Mouse (Mus musculus) heart, postnatal 25 days (tissue): ENCODE measurements around the gene Zmat5. TPM values are rescaled to one million over a fixed set of nuclear protein-coding genes. Genes with fewer than 3 reads are reported as not detected.

ENCODE experiments used
- DNase-seq: peaks from one replicate; pipeline ENCODE4 v3.0.0; 2022; ENCODE audit warnings: low spot score
- intact Hi-C: fragments of 180-260 bp; cut with DNase I; formaldehyde crosslinking; loops from one replicate; pipeline ENCODE4 v1.15.1; 2025
- total RNA-seq, 2 experiments: library from RNA; stranded (reverse); gene quantifications; 2 replicates each; pipeline ENCODE4 v1.2.3; 2021

The Zmat5 gene
- total RNA-seq, 2 experiments from 2014 or later, result 25.7 to 26.3 TPM

GRCm38 (mm10) chr11:4730096-4730495 is 25.6 kb downstream of the Zmat5 start:
- intact Hi-C loops, result no loop called here
- DNase-seq, result no peak

DNA sequence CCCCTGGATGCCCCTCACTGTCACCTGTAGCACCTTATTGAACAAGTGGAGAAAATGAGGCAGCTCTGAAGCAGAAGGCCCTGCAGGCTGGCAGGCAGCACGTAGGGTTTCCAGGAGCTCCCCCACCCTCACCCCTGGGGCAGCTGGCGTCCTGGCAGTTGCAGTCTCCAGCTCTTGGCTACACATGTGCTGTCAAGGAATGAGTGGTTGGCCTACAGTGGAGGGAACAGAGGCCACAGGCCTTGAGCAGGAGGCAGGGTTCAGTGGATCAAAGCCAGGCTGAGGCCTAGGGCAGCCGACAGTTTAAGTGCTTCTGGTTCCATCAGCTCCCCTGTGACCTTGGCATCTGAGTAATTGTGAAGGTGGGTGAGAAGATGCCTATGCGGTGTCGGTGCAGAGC is 26.4 kb downstream of the Zmat5 start:
- no peak for DNase-seq
- intact Hi-C loops, result no loop called here

- intact Hi-C loops, result no loop called here
- DNase-seq, result no peak
These were observed 27.3 kb downstream of the Zmat5 start for GRCm38 (mm10) chr11:4731781-4732180.

- DNase-seq, result no peak
- intact Hi-C loops, result no loop called here
These were observed 29.7 kb downstream of the Zmat5 start for GRCm38 (mm10) chr11:4734179-4734578.

DNA sequence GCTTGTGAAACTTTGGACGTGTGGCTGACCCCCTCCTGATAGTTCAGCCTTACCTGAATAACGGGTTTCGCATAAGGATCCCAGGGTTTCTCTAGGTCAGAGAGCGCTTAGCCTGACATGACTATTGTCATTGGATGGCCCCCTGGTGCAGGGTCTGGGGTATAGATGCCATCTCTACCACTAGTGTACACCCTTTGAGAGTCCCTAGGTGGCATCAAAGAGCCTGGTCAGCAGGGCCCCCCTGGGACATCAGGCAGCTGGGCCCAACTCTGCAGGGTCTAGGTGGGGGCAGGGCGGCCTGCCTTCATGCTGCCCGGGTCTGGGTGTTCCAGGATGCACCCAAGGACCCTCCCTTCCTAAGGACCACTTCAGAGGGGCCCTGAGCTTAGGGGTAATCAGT is 31.9 kb downstream of the Zmat5 start:
- intact Hi-C loops, result no loop called here
- no peak for DNase-seq

DNA sequence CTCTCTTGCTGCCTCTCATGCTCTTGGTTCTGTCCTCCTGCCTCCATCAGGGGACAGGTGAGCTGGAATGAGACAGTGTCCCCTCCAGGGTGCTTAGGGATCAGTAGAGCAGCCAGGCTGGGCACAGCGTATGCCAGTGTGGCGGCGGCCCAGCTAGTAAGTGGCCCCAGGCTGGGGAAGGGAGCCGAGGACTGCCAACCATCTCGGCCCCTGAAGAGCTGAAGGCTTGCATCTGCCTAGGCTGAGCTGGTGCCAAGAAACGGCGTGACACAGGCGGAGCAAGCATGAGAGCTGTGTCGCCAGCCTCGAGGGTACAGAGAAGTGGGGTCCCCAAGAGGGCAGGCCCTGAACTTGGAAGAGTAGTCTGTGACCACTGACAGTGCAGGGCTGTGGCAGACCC is 33.2 kb downstream of the Zmat5 start:
- DNase-seq, result no peak
- intact Hi-C loops, result no loop called here

DNA sequence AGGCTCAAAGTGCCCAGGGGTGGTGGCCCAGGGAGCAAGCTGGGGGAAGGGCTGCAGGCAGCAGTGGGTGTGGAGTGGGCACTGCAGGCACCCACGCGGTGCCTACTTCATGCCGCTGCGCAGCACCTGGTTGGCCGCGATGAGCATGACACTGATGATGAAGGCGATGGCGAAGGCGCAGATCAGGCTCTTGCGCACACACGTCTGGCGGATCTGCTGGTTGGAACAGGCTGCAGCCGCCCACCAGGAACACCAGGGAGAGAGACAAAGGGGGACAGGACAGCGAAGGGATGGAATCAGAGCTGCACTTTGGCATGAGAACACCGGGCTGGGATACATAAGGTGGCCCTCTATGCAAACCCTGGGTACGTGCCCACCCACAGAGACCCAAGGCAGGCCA is 34.2 kb downstream of the Zmat5 start:
- no peak for DNase-seq
- intact Hi-C loops, result no loop called here

GRCm38 (mm10) chr11:4740785-4741184 is 36.3 kb downstream of the Zmat5 start:
- intact Hi-C loops, result no loop called here
- no peak for DNase-seq

GRCm38 (mm10) chr11:4744691-4745090 is 40.2 kb downstream of the Zmat5 start:
- no peak for DNase-seq
- intact Hi-C loops, result no loop called here

GRCm38 (mm10) chr11:4745969-4746368 is 41.5 kb downstream of the Zmat5 start:
- DNase-seq, result no peak
- intact Hi-C loops, result no loop called here

DNA sequence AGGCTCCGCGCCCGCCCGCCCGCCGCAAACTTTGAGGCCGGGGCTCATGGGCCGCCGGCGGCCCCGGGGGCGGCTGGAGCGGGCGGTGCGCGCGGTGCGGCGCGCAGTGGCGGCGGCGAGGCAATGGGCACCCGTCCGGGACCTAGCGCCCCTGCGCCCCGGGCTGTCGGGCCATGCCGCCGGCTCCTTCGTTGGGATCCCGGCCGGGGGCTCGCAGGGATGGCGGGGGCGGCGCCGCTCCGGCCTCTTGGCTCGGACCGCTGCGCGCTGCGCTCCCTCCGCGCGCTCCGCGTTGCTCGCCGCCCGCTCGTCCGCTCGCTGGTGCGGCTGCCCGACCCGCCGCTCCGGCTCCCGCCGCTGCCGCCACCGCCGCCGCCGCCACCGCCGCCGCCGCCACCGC is 42.3 kb downstream of the Zmat5 start, which contains the start of gene Cabp7:
Gene Cabp7, minus strand, starts transcription at position 46 of the 400 bp plus-strand sequence.
- DNase-seq, result no peak

GRCm38 (mm10) chr11:4747285-4747684 is 42.8 kb downstream of the Zmat5 start:
- intact Hi-C loops, result no loop called here
- DNase-seq, result no peak

More for the DNA sequence above, 42.3 kb downstream of the Zmat5 start, which contains the start of gene Cabp7:
- intact Hi-C loops, result no loop called here

- intact Hi-C loops, result no loop called here
- no peak for DNase-seq
These were observed 45.8 kb downstream of the Zmat5 start for GRCm38 (mm10) chr11:4750263-4750662.

DNA sequence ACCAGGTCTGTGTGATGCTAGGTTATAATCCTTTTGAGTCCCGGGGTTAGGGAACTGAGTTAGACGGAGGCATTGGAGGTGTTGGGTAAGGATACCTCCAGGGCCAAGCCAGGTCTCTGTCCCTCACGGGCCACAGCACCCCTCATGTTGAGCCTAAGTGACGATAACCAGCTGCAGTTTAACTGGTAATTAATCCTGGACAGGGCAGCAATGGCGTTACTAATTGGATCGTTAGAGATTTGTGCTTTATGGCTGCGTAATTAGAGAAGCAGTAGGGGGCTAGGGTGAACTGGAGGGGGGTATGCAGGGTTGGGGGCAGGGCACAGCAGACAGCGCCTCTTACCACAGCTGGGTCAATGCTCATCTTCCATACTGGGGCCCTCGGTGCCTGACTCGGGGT is 48.4 kb downstream of the Zmat5 start:
- intact Hi-C loops, result no loop called here
- DNase-seq, result no peak

DNA sequence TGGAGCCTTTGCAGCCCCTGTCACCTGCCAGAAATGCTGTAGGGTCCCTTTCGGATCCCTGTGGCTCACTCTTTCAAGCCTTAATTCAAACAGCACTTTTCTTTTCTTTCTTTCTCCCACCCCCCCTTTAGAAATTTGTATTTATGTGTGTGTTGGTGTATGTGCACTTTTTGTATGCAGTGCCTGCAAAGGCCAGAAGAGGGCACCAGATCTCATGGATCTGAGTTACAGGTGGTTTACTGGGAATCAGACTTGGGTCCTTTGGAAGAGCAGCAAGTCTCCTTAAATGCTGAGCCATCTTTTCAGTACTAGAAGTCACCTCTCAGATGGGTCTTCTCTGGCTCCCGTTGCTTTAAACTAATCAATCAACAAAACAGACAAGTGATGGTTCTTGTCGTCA is 49.6 kb downstream of the Zmat5 start:
- no peak for DNase-seq
- intact Hi-C loops, result no loop called here

- intact Hi-C loops, result no loop called here
- no peak for DNase-seq
These were observed 50.4 kb downstream of the Zmat5 start for GRCm38 (mm10) chr11:4754867-4755266.

DNA sequence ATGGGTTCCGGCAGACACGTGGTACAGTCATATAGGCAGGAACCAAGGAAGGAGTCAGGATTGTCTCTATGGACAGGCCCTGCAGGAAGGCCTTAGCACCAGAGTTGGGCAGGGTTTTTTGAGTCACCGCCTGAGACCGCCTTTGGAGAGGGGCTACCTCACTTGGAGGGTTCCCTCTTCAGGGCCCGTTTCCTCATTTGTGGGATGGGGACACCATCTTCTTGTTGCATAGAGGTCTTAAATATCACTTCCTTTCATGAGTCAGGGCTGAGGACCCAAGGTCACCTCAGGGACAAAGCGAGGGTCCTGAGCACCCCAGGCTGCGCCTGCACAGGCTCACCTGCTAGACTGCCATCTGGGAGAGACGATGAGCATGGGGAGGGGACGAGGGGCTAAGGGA is 52.0 kb downstream of the Zmat5 start:
- intact Hi-C loops, result no loop called here
- DNase-seq, result no peak

- intact Hi-C loops, result no loop called here
- no peak for DNase-seq
These were observed 52.7 kb downstream of the Zmat5 start for GRCm38 (mm10) chr11:4756984-4757788.

GRCm38 (mm10) chr11:4757789-4758158 is 53.3 kb downstream of the Zmat5 start:
- intact Hi-C loops, result no loop called here
- DNase-seq, result no peak

GRCm38 (mm10) chr11:4760438-4760837 is 56.0 kb downstream of the Zmat5 start:
- intact Hi-C loops, result no loop called here
- DNase-seq, result no peak

- intact Hi-C loops, result no loop called here
- no peak for DNase-seq
These were observed 57.5 kb downstream of the Zmat5 start for GRCm38 (mm10) chr11:4761991-4762390.

DNA sequence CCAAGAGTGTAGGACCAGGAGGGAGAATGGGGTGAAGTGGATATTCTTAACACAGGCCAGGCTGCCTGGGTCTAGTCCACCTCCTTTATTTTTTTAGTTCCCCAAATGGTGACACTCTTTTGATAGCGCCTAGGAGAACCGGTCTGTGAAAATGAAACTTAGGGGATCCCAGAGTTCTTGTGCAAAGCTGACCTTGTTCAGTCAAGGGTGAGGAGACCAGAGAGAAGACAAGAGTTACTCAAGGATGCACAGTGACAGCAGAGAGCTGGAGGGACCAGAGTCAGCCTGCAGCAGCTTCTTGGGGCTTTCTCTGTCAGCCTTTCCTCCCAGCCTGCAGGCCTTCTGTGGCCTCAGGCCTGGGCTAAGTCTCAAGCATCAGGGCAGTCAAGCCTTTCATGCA is 58.0 kb downstream of the Zmat5 start:
- no peak for DNase-seq
- intact Hi-C loops, result no loop called here
